Mouse (Mus musculus) neutrophil, adult 5-6 weeks (primary cell): ENCODE results near the gene Vmn1r63. TPM values are rescaled to one million over a fixed set of nuclear protein-coding genes. Genes with fewer than 3 reads are reported as not detected.
"Not testable (repeated sequence)": the region's sequence is repeated elsewhere in the genome, so short reads cannot be mapped to it uniquely, and the experiment has no call there.

Experiments
- ATAC-seq: fragments of 151-379, 151-347 bp; 2 replicates; pipeline ENCODE4 v1.8.0; 2017; ENCODE audit warnings: mild to moderate bottlenecking, moderate TSS enrichment; ENCODE audit not compliant: insufficient number of reproducible peaks, poor library complexity, low FRiP score, severe bottlenecking; ENCODE audit errors: extremely low read depth
- total RNA-seq: library from RNA; stranded (forward); fragments of 200-1000 nt; gene quantifications from 2 replicates; pipeline ENCODE4 v1.2.3, GENCODE M21; 2017

Vmn1r63 gene
- not detected in 2 replicates for total RNA-seq

- not testable (repeated sequence) for ATAC-seq
Observed at GRCm38 (mm10) chr7:5805345-5805744, at the start of gene Vmn1r63. Gene Vmn1r63, minus strand, starts transcription at chr7:5805445.

Other genes with a start within 250 kb of the Vmn1r63 start
- gene Vmn1r61, start 192.2 kb downstream of the Vmn1r63 start, total RNA-seq = not detected in 2 replicates
- not detected in 2 replicates for gene Vmn1r62, start 131.8 kb downstream of the Vmn1r63 start, total RNA-seq
- not detected in 2 replicates for gene Vmn1r64, start 79.1 kb upstream of the Vmn1r63 start, total RNA-seq
- gene Vmn1r65, start 205.6 kb upstream of the Vmn1r63 start, total RNA-seq = not detected in 2 replicates
- not detected in 2 replicates for gene Nlrp4c, start 239.7 kb upstream of the Vmn1r63 start, total RNA-seq